Mouse (Mus musculus) stomach, embryonic 15.5 days (tissue): ENCODE results near the gene Gm21118. TPM values are rescaled to one million over a fixed set of nuclear protein-coding genes. Genes with fewer than 3 reads are reported as not detected.
"Not testable (repeated sequence)": the region's sequence is repeated elsewhere in the genome, so short reads cannot be mapped to it uniquely, and the experiment has no call there.

Source experiments
- ATAC-seq: fragments of 200-750 bp; cut with Nextera tagmentation; 2 replicates; pipeline ENCODE4 v1.8.0; 2017; ENCODE audit warnings: low read depth, moderate number of reproducible peaks, moderate TSS enrichment; ENCODE audit not compliant: insufficient read depth, low FRiP score
- H3K27ac ChIP-seq: fragments of 300-500 bp; sonication (generic); 2 replicates; pipeline ENCODE4 v1.5.1; 2015; ENCODE audit warnings: mild to moderate bottlenecking, inconsistent platforms
- H3K27me3 ChIP-seq: fragments of 300-500 bp; sonication (generic); replicated peaks from 2 replicates; pipeline ENCODE4 v1.6.1; 2015; ENCODE audit warnings: inconsistent platforms
- H3K36me3 ChIP-seq: fragments of 300-500 bp; sonication (generic); 2 replicates; pipeline ENCODE4 v1.6.1; 2015; ENCODE audit warnings: inconsistent platforms
- H3K4me1 ChIP-seq: fragments of 300-500 bp; sonication (generic); 2 replicates; pipeline ENCODE4 v1.6.1; 2015; ENCODE audit warnings: inconsistent platforms
- H3K4me2 ChIP-seq: fragments of 300-500 bp; sonication (generic); 2 replicates; pipeline ENCODE4 v1.6.1; 2015; ENCODE audit warnings: mild to moderate bottlenecking, inconsistent platforms
- H3K4me3 ChIP-seq: fragments of 300-500 bp; sonication (generic); replicated peaks from 2 replicates; pipeline ENCODE4 v1.5.1; 2015; ENCODE audit warnings: inconsistent platforms
- H3K9ac ChIP-seq: fragments of 300-500 bp; sonication (generic); 2 replicates; pipeline ENCODE4 v1.6.1; 2015; ENCODE audit warnings: inconsistent platforms
- H3K9me3 ChIP-seq: fragments of 300-500 bp; sonication (generic); 2 replicates; pipeline ENCODE4 v1.6.1; 2016; ENCODE audit warnings: inconsistent platforms
- WGBS: fragments of 180-500 bp; shearing (Covaris S2); methylation state at CpG from one replicate; pipeline ENCODE4 v1.1.7; 2015; 5-methylcytosine and 5-hydroxymethylcytosine counted together
- polyA plus RNA-seq: library from polyadenylated mRNA; unstranded; fragments of >200 nt; fragmentation: Nextera tagmentation; extraction: Ambion mirVana; gene quantifications from 2 replicates; pipeline ENCODE4 v1.2.1, GENCODE M21; 2015

Gene Gm21118
- not detected in 2 replicates for polyA plus RNA-seq

- not testable (repeated sequence) for H3K4me3 ChIP-seq, H3K4me2 ChIP-seq, H3K27ac ChIP-seq, ATAC-seq, H3K36me3 ChIP-seq, H3K9me3 ChIP-seq, H3K9ac ChIP-seq, H3K4me1 ChIP-seq, H3K27me3 ChIP-seq
- no CpG with 5 or more reads among the region's 4 CpGs for WGBS
Measured at GRCm38 (mm10) chrY:70273542-70273941, at the start of gene Gm21118. Gm21118 (minus strand) TSS chrY:70273642.

- H3K36me3 ChIP-seq, H3K4me1 ChIP-seq, H3K4me3 ChIP-seq, H3K9ac ChIP-seq, ATAC-seq, H3K4me2 ChIP-seq, H3K9me3 ChIP-seq, H3K27ac ChIP-seq, H3K27me3 ChIP-seq: not testable (repeated sequence)
- WGBS: no CpG with 5 or more reads among the region's 2 CpGs
Measured at GRCm38 (mm10) chrY:70303187-70303586, 29.7 kb upstream of the Gm21118 start, which contains the start of the genes Gm29423 and Gm29644. Gm29423 (minus strand) TSS chrY:70303287. Gm29644 (minus strand) TSS chrY:70303343.

Other genes starting within 250 kb of the Gm21118 start
- gene Gm29423, start 29.6 kb upstream of the Gm21118 start, polyA plus RNA-seq: not detected in 2 replicates
- gene Gm29644, start 29.7 kb upstream of the Gm21118 start, polyA plus RNA-seq: not detected in 2 replicates
- gene Gm20888, start 168.2 kb upstream of the Gm21118 start, polyA plus RNA-seq: not detected in 2 replicates